Mouse (Mus musculus) retina, adult 2 months (tissue): ENCODE results near the gene Ccdc154.
"Not testable (repeated sequence)": the region's sequence is repeated elsewhere in the genome, so short reads cannot be mapped to it uniquely, and the experiment has no call there.

Experiments used
- DNase-seq: peaks from one replicate; pipeline ENCODE4 v3.0.0-alpha.2; 2012; ENCODE audit warnings: low read depth, low spot score

Gene Ccdc154

GRCm38 (mm10) chr17:25162161-25162560 lies at the start of gene Ccdc154:
TSS of gene Ccdc154 (plus strand) at chr17:25162461.
- DNase-seq = no peak

GRCm38 (mm10) chr17:25114908-25115645 lies 47.2 kb upstream of the Ccdc154 start:
- DNase-seq = no peak

GRCm38 (mm10) chr17:25115664-25116432 lies 46.4 kb upstream of the Ccdc154 start, which contains the start of gene Telo2:
TSS of gene Telo2 (minus strand) at chr17:25115967.
- peak; percentile 89 for DNase-seq

DNA sequence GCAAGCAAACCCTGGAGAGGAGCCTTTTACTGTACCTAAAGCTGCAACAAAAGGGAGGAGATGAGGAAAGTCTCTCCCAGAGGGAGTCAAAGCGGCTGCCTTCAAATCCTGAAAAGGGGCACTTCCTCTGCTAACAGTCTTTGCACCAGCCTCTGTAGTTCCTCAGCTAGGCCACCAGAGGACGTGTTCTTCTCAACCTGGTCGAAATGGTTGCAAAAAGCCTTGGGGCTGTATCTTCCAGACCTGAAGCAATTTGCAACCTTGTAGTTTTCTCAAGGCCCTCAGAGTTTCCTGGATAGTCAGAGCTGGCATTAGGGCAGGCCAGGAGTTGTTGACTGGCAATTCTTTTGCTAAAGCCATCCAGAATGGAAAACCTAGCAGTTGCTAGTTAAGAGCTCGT lies 45.0 kb upstream of the Ccdc154 start:
- DNase-seq = no peak

DNA sequence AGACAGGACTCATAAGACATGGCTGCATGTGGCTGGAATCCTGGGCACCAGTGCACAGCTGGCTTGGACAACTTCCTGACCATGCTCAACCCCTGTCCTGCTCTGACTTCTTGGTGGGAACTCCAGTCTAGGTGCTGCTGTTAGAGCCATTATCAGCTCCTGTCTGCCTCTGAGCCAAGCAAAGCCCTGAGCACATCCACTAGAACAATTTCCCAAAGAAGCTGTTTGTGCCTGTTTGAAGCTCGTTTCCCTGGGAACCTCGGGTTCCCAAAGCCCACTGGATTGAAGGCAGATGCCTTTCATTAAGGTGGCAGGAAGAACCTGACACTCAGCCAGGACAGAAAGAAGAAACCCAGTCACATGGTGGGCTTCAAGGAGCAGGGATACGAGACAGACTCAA lies 41.9 kb upstream of the Ccdc154 start, which contains the start of gene Ptx4:
Ptx4 (plus strand) TSS at position 355 of the 400 bp plus-strand sequence.
- no peak for DNase-seq

DNA sequence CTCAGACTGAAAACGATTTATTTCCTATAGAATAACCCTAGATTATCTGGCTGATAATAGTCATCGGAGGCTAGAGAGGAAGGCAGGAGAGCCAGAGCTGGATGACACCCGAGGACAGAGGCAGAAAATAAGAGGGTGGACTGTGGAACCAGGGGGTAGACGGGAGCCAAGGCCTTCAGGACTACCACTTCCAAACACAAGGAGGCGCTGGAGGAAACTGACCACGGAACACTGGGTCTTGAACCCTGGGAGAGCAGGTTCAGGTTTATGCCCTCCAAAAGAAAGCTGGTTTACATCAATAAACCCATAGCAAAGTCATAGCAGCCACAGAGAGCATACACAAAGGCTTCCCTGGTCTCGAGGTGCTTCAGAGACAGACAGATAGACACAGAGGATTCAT lies 38.3 kb upstream of the Ccdc154 start:
- no peak for DNase-seq

- not testable (repeated sequence) for DNase-seq
Observed at GRCm38 (mm10) chr17:25125442-25126060, 36.7 kb upstream of the Ccdc154 start.

DNA sequence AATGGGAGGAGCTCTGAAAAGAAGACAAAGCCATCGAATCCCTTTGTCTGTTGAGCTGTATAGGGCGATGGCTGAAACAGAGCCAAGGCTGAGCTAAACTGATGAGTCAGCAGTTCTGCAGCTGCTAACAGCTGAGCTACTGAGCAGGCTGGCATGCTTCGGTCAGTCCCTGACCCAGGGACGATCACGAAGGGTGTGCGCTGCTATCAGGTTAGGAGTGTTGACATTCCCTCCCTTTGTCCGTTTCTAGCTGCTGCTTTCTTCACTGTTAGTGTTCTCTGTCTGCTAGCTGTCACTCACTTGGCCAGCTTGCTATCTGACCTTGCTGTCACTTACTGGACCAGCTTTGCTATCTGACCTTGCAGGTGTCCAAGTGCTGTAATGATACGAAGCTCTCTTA lies 35.2 kb upstream of the Ccdc154 start:
- no peak for DNase-seq

DNA sequence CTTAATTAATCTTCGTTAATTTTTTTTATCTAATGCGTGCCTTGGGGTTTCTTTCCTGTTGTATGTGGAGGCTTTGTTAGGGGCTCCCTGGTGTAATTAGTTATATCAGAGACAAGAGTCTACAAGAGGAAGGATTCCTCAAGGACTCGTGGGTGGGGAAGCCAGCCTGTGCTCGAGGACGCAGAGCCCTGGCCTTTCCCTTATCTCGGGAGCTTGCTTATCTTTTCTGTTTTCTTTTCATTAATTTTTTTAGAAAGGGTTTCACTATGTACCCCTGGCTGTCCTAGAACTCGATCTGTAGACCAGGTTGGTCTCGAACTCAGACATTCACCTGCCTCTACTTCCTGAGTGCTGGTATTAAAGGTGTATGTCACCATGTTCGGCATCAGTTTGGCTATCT lies 34.6 kb upstream of the Ccdc154 start:
- DNase-seq = no peak

GRCm38 (mm10) chr17:25130060-25130459 lies 32.2 kb upstream of the Ccdc154 start:
- DNase-seq = no peak

GRCm38 (mm10) chr17:25133275-25133698 lies 29.0 kb upstream of the Ccdc154 start, which contains the start of gene Clcn7:
TSS of gene Clcn7 (plus strand) at chr17:25133391.
- peak; percentile 83 for DNase-seq

DNA sequence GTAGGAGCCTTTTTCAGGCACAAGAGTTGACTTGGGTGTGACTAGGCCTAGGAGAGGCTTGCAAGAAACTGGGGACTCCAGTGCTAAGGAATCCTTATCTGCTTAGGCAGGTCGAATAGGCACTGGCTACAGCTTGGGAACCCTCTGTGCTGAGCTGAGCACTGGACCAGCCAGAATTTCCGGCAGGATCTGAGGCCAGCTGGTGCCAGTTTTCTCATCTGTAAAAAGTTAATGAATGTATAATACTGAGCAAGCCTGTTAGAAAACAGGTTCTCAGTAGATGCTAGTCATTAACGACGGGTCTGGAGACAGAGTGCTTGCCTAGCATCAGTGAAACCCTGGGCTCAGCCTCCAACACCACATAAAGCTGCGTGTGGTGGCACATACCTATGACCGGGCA lies 26.6 kb upstream of the Ccdc154 start:
- DNase-seq = no peak

- DNase-seq = no peak
Observed at GRCm38 (mm10) chr17:25138803-25139202, 23.5 kb upstream of the Ccdc154 start.

GRCm38 (mm10) chr17:25139960-25140359 lies 22.3 kb upstream of the Ccdc154 start:
- no peak for DNase-seq

DNA sequence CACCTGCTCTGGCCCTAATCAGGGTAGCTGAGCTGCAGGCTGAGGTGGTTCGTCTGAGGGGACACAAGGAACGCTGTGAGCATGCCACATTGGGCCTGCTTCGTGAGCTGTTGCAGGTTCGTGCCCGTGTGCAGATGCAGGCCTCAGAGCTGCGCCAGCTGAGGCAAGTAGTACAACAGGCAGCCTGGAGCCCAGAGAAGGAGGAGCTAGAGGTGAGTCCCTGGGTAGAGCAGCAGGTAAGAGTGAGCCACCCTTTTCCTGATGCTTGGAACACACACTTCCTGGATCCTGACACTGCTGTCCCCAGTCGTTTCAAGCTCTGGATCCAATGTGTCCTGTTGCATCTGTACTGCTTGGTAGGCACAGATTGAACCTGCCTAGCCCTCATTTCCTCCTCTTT lies 1.1 kb downstream of the Ccdc154 start:
- DNase-seq = no peak

DNA sequence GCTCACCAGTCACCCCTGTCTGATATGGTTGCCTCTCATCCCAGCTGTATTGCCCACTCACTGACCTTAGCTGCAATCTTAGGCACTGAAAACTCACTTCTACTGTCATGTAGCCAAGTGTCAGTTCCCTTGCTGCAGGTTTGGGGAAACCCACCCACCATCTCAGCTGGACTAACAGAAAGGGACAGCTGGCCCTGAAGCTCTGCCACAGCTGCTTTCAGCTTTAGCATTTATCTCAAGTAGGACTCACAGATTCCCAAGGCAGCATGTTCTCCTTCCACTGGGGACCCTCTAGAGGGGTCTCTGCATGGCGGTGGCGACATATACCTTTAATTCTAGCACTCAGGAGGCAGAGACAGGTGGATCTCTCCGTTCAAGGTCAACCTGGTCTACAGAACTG lies 2.5 kb downstream of the Ccdc154 start:
- no peak for DNase-seq

GRCm38 (mm10) chr17:25165970-25166671 lies 3.9 kb downstream of the Ccdc154 start:
- DNase-seq = no peak

- DNase-seq = no peak
Observed at GRCm38 (mm10) chr17:25169706-25170105, 7.4 kb downstream of the Ccdc154 start.

- DNase-seq = no peak
Observed at GRCm38 (mm10) chr17:25172558-25172957, 10.3 kb downstream of the Ccdc154 start.

GRCm38 (mm10) chr17:25175411-25175810 lies 13.2 kb downstream of the Ccdc154 start, which contains the start of gene Gm38655:
TSS of gene Gm38655 (minus strand) at chr17:25175471.
- no peak for DNase-seq

- DNase-seq = no peak
Observed at GRCm38 (mm10) chr17:25183232-25183631, 21.0 kb downstream of the Ccdc154 start.
